Mouse (Mus musculus) stomach, embryonic 14.5 days (tissue): ENCODE data around the gene Dnajc7. TPM values are rescaled to one million over a fixed set of nuclear protein-coding genes. Genes with fewer than 3 reads are reported as not detected.
A peak's percentile ranks its signal among the peaks of the same experiment; 100 is the strongest.
"Not testable (repeated sequence)": the region's sequence is repeated elsewhere in the genome, so short reads cannot be mapped to it uniquely, and the experiment has no call there.

Experiments used
- ATAC-seq: fragments of 200-750 bp; cut with Nextera tagmentation; 2 replicates; pipeline ENCODE4 v1.8.0; 2017; ENCODE audit warnings: low read depth, moderate TSS enrichment; ENCODE audit not compliant: insufficient number of reproducible peaks, insufficient read depth, low FRiP score
- H3K27ac ChIP-seq: fragments of 300-500 bp; sonication (generic); 2 replicates; pipeline ENCODE4 v1.5.1; 2014; ENCODE audit warnings: mild to moderate bottlenecking, low read length, moderate library complexity, mixed read lengths
- H3K27me3 ChIP-seq: fragments of 300-500 bp; sonication (generic); 2 replicates; pipeline ENCODE4 v1.6.1; 2014; ENCODE audit warnings: low read length, control low read depth, mixed read lengths; ENCODE audit not compliant: control insufficient read depth, insufficient read depth
- H3K36me3 ChIP-seq: fragments of 300-500 bp; sonication (generic); 2 replicates; pipeline ENCODE4 v1.6.1; 2014; ENCODE audit warnings: mild to moderate bottlenecking, control low read depth, low read length, moderate library complexity, mixed read lengths; ENCODE audit not compliant: control insufficient read depth, insufficient read depth
- H3K4me1 ChIP-seq: fragments of 300-500 bp; sonication (generic); 2 replicates; pipeline ENCODE4 v1.6.1; 2014; ENCODE audit warnings: low read length, control low read depth, mixed read lengths; ENCODE audit not compliant: control insufficient read depth, insufficient read depth
- H3K4me2 ChIP-seq: fragments of 300-500 bp; sonication (generic); replicated peaks from 2 replicates; pipeline ENCODE4 v1.6.1; 2014; ENCODE audit warnings: low read depth, low read length, control low read depth
- H3K4me3 ChIP-seq: fragments of 300-500 bp; sonication (generic); 2 replicates; pipeline ENCODE4 v1.5.1; 2014; ENCODE audit warnings: low read depth, low read length, control low read depth
- H3K9ac ChIP-seq: fragments of 300-500 bp; sonication (generic); replicated peaks from 2 replicates; pipeline ENCODE4 v1.6.1; 2014; ENCODE audit warnings: low read depth, mild to moderate bottlenecking, control low read depth, low read length, moderate library complexity, mixed read lengths
- H3K9me3 ChIP-seq: fragments of 300-500 bp; sonication (generic); 2 replicates; pipeline ENCODE4 v1.6.1; 2016; ENCODE audit warnings: low read depth, low read length, control low read depth; ENCODE audit not compliant: control insufficient read depth
- WGBS: fragments of 180-500 bp; shearing (Covaris S2); extraction: QIAGEN DNeasy Blood & Tissue Kit; methylation state at CpG from one replicate; pipeline ENCODE4 v1.1.7; 2014; 5-methylcytosine and 5-hydroxymethylcytosine counted together
- polyA plus RNA-seq: library from polyadenylated mRNA; unstranded; fragments of >200 nt; fragmentation: Nextera tagmentation; extraction: Ambion mirVana; gene quantifications from 2 replicates; pipeline ENCODE4 v1.2.1, GENCODE M21; 2014

The Dnajc7 gene
- polyA plus RNA-seq, 1 experiment from 2014 or later = 95.4 TPM

DNA sequence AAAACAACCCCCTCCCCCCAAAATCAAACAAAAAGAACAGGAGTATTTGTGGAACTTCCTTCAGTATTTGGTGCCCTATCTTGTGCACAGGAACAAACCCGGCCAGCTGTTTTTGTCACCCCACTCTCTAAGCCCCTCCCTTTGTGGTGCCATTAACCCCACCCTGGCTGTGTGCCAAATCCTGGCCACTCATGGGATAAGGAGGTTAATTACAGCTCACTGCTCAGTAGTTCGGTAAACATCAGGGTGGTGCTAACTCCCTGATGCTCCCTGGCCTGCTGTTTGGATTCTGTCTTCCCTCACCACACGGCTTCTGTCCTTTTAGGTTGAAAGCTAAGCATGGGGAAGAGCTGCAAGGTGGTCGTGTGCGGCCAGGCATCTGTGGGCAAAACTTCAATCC is 3.9 kb upstream of the Dnajc7 start:
- peak overlapping the region; percentile 46; the same call in 1 of the 2 replicates for H3K27ac ChIP-seq
- ATAC-seq = no peak
- H3K4me1 ChIP-seq = peaks cover 9% of the 10 kb centered on the region; the same call in 1 of the 2 replicates

DNA sequence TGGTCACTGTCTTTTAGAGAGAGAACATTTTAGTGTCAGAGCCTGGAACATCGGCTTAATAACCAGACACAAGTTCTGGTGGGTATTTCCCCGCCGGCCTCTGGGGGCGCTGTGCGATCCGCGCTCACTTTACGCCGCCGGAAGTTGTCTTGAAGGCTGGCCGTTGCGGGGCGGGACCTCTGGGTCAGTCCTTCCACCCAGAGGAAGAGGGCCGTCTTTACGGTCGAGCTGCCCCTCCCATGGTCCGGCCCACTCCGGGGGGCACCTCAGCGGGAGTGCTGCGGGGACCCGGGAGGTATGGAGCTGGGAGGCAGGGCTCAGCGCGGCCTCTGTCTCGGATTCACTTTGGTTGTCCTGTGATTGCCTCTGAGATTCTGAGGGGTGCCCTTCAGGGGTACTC is 2.7 kb upstream of the Dnajc7 start:
- Histone ChIP-seq H3K9ac (peak overlapping the region; percentile 66), H3K4me3 (peak overlapping the region; percentile 64), H3K27me3 (no peaks in the 10 kb centered on the region), H3K9me3 (no peaks in the 10 kb centered on the region), H3K4me1 (peaks cover 16% of the 10 kb centered on the region), H3K27ac (peak overlapping the region; percentile 72; the same call in 1 of the 2 replicates), H3K36me3 (peaks cover 19% of the 10 kb centered on the region; the same call in 1 of the 2 replicates), H3K4me2 (peak overlapping the region; percentile 56)
- WGBS = under 1% methylated on average over 24 of the region's 24 CpGs
- peak; percentile 76 for ATAC-seq

More for the DNA sequence above, 3.9 kb upstream of the Dnajc7 start:
- no peaks in the 10 kb centered on the region for H3K9me3 ChIP-seq
- H3K27me3 ChIP-seq = no peaks in the 10 kb centered on the region
- H3K4me2 ChIP-seq = peak overlapping the region; percentile 56
- no peak overlapping the region; the same call in 1 of the 2 replicates for H3K9ac ChIP-seq
- 36% methylated on average over 5 of the region's 5 CpGs for WGBS
- H3K4me3 ChIP-seq = peak overlapping the region; percentile 64; the same call in 1 of the 2 replicates
- peaks cover 19% of the 10 kb centered on the region; the same call in 1 of the 2 replicates for H3K36me3 ChIP-seq

- peaks cover 17% of the 10 kb centered on the region for H3K4me1 ChIP-seq
- ATAC-seq = peak; percentile 95
- no peaks in the 10 kb centered on the region for H3K9me3 ChIP-seq
- H3K36me3 ChIP-seq = peaks cover 4% of the 10 kb centered on the region; the same call in 1 of the 2 replicates
- H3K4me3 ChIP-seq = peak overlapping the region; percentile 99
- peak overlapping the region; percentile 94 for H3K27ac ChIP-seq
- H3K4me2 ChIP-seq = peak overlapping the region; percentile 87
- H3K27me3 ChIP-seq = no peaks in the 10 kb centered on the region
- peak overlapping the region; percentile 89 for H3K9ac ChIP-seq
- 0% methylated on average over 40 of the region's 40 CpGs for WGBS
These were observed 438 bp downstream of the Dnajc7 start for GRCm38 (mm10) chr11:100619485-100619975.

DNA sequence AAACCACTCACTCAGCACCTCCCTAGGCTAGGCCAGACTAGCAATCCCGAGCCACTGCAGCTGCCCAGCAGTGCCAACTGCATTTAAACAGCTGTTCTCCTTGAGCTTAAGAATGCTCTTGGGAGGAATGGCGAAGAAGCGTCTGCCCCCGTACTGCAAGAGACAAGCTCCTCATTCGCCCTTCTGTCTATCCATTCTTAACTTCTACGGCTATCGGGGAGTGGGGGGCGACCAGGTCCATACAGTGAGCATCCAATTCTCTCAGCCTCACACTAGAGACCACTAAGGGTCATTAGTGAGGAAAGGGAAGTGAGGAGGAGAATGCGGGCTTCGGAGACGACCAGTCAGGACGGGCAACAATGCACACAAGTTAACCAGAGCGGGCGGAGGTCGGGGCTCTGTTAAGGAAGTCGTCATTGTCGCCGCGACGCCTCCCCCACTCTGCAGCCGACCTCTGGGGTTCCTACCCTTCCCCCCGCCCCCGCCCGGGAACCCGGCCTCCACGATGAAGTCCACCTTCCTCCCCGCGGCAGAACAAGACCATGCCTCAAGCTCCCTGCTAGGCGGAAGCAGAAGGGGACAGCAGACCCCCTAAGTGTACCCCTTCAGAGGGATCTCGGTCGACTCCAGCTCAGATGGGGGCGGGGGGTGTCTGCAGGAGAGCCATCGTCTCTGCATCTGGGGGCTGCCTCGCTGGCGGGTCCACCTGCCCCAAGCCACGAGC is 1.0 kb downstream of the Dnajc7 start, which contains the start of gene Nkiras2:
Gene Nkiras2 (plus strand): TSS at position 484 of the 724 bp plus-strand sequence.
- no peaks in the 10 kb centered on the region for H3K9me3 ChIP-seq
- peak within 1 kb of the TSS; percentile 87 for H3K4me2 ChIP-seq
- H3K27me3 ChIP-seq = no peaks in the 10 kb centered on the region
- peak within 1 kb of the TSS; percentile 94 for H3K27ac ChIP-seq
- H3K4me1 ChIP-seq = peaks cover 12% of the 10 kb centered on the region
- peak; percentile 30; the same call in 1 of the 2 replicates for ATAC-seq
- peak within 1 kb of the TSS; percentile 89 for H3K9ac ChIP-seq
- peak within 1 kb of the TSS; percentile 99 for H3K4me3 ChIP-seq
- no peaks in the 10 kb centered on the region; the same call in 1 of the 2 replicates for H3K36me3 ChIP-seq
- 1% methylated on average over 36 of the region's 36 CpGs for WGBS

DNA sequence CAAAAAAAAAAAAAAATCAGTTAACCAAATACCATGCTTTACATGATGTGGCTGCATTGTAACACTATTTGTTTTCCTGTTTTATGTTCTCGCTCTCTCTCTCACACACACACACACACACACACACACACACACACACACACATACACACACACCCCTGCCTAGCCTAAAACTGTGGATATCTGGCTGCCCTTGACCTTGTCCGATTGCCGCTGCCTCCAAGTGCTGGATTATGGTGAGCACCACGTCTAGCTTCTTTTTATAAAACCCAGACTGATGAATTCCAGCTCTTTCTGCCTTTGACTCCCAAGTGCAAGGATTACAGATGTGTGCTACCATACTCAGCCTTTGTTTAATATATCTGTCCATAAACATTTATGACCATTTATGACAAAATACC is 2.5 kb downstream of the Dnajc7 start:
- WGBS = 69% methylated on average over 4 of the region's 4 CpGs
- H3K27ac ChIP-seq = no peak overlapping the region; the same call in 1 of the 2 replicates
- no peak for ATAC-seq
- no peaks in the 10 kb centered on the region; the same call in 1 of the 2 replicates for H3K36me3 ChIP-seq
- peaks cover 8% of the 10 kb centered on the region for H3K4me1 ChIP-seq
- H3K27me3 ChIP-seq = no peaks in the 10 kb centered on the region
- no peak overlapping the region for H3K9ac ChIP-seq
- H3K4me3 ChIP-seq = no peak overlapping the region
- H3K4me2 ChIP-seq = peak overlapping the region; percentile 87
- H3K9me3 ChIP-seq = no peaks in the 10 kb centered on the region

DNA sequence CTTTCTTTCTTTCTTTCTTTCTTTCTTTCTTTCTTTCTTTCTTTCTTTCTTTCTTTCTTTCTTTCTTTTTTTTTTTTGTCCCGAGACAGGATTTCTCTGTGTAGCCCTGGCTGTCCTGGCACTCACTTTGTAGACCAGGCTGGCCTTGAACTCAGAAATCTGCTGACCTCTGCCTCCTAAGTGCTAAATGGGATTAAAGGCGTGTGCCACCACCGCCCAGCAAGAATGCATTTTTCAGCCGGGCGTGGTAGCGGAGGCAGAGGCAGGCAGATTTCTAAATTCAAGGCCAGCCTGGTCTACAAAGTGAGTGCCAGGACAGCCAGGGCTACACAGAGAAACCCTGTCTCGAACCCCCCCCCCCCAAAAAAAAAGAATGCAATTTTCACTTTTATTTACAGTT is 3.1 kb downstream of the Dnajc7 start:
- 89% methylated on average over 7 of the region's 7 CpGs for WGBS
- not testable (repeated sequence) for H3K4me3 ChIP-seq

DNA sequence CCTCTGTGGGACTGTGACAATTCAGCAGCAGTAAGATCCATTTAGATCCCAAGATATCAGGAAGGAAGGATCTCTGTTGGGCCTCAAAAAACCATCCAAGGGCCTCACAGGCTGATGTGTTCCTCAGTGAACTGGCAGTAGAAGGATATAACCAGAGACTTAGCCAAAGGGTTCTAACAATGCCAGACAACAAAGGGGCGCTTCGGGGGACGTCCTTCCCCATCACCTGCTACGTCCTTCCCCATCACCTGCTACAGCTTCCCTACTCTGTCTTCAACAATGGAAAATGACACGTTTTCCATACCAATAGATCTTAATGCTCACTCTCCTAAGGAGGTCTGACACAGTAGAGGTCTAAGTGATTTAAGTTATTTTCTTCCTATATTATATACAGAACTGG is 3.6 kb downstream of the Dnajc7 start:
- 87% methylated on average over 5 of the region's 5 CpGs for whole genome bisulfite sequencing
- no peak for ATAC-seq
- Histone ChIP-seq H3K4me2 (no peak overlapping the region), H3K9ac (no peak overlapping the region), H3K4me3 (no peak overlapping the region), H3K9me3 (no peaks in the 10 kb centered on the region), H3K27ac (no peak overlapping the region), H3K4me1 (peaks cover 8% of the 10 kb centered on the region), H3K27me3 (no peaks in the 10 kb centered on the region), H3K36me3 (no peaks in the 10 kb centered on the region; the same call in 1 of the 2 replicates)

More for the DNA sequence above, 3.1 kb downstream of the Dnajc7 start:
- ATAC-seq, H3K27ac ChIP-seq, H3K4me1 ChIP-seq, H3K9ac ChIP-seq, H3K27me3 ChIP-seq, H3K4me2 ChIP-seq, H3K9me3 ChIP-seq, H3K36me3 ChIP-seq: not testable (repeated sequence)

- no peak for ATAC-seq
- Histone ChIP-seq H3K27me3 (no peaks in the 10 kb centered on the region), H3K4me1 (peaks cover 7% of the 10 kb centered on the region), H3K9me3 (no peaks in the 10 kb centered on the region), H3K36me3 (no peaks in the 10 kb centered on the region; the same call in 1 of the 2 replicates), H3K4me3 (no peak overlapping the region), H3K9ac (no peak overlapping the region), H3K27ac (no peak overlapping the region), H3K4me2 (no peak overlapping the region; the same call in 1 of the 2 replicates)
- WGBS = 88% methylated on average over 3 of the region's 3 CpGs
These were observed 6.7 kb downstream of the Dnajc7 start for GRCm38 (mm10) chr11:100613241-100613640.
